Mouse (Mus musculus) thymus, postnatal 4 days (tissue): ENCODE measurements at regions not wholly inside any gene's neighbourhood (a gene's known extent, or its start where the extent isn't known, plus 50 kb on each side); places are given as distances from the start of the nearest gene placed in this dataset.
A peak's percentile ranks its signal among the peaks of the same experiment; 100 is the strongest.

Experiments
- DNase-seq: peaks from one replicate; pipeline ENCODE4 v3.0.0; 2021

DNA sequence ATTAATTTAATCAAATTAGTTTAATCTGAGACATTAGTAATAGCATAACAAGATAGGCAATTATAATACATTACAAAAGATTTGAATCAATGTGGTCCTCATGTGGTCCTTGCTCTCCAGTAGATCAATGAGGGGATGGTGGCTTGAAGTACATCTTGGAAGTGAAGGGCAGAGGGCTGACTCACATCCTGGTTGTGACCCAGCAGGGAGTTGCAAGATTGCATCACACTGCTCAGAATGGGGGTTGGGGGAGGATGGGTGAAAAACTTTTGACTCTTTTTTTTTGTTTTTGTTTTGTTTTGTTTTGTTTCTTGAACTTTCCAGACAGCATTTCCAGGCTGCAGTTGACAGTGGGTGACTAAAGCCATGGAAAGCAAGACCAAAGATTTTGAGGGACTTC, 191.1 kb upstream of the Dio3 start:
- DNase-seq, result no peak

DNA sequence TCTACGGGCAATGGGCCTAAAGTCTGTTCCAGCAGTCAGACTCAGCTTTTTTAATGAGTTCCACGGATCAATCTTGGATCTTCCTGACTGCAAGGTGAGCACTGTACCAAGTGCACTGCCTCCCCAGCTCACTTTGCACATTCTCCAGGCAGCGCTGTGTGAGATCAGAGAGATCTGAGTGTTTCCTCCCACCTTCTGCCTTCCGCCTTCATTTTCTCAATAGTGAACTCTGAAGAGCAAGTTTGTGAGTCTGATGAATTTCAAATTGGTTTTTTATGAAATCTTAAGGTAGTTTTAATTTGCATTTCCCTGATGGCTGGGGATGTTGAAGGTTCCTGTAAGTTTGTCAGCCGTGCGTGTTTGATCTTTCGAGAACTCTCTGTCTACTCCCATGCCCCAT, 176.7 kb upstream of the Dio3 start:
- DNase-seq, result no peak

DNA sequence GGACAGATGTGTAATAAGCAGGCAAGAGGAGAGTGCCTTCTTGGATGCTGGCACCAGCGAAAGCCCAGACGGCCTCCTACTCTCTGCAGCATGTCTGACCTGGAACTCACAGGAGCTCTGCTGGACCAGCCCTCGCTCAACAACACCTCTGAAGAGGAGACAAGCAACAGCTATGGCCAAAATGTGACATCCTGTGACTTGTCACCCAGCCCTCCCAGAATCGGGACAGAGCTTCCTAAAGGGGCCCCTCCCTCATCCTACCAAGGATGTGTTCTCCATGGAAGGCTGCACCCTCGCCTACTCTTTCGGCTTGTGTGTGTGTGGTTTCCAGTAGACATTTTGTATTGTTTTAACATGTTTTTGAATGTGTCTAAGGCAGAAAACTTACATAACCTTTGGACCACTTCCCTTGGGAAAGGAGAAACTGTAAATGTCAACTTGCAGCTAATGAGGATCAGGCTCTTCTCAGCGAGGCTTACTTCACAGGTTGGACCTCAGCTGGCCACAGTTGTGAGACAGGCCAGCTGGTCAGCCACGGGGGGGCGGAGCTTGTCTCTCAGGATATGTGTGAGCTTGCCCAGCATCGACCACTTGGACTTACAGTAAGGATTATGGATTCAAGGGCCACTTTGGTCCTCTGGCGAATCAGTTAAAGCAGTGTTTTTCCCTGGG, 166.7 kb upstream of the Dio3 start:
- no peak for DNase-seq

DNA sequence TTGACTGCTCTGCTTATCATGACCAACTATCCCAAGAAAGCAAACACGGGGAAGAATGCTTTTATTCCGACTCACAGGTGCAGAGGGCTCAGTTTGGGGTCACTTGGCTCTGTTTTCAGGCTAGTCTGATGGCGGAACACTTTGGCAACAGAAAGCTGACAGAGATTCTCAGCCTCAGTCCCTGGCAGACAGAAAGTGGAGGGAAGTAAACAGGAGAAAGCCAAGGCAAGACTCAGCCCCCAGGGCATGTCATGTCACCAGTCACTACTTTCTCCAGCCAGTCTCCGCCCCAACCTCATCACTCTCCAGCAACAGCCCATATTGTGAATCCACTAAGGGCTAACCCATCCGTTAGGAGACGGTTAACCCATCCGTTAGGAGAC, 166.2 kb upstream of the Dio3 start:
- DNase-seq, result no peak

DNA sequence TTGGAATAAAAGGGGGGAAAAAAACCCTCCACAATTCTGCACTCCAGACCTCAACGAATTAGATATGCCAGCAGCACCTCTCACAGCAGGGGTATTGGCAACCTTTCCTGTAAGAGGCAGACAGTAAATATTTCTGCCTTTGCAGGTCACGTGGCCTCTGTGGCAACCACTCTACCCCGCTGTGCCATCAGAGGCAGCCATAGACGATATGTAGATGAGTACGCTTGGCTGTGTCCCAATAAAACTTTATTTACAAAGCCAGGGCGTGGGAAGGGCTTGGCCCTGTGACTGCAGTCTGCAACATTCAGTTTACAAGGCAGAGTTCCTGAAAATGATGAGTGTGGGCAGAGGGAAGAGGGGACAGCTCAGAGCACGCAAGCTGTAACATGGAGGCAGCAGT, 158.7 kb upstream of the Dio3 start:
- no peak for DNase-seq

DNA sequence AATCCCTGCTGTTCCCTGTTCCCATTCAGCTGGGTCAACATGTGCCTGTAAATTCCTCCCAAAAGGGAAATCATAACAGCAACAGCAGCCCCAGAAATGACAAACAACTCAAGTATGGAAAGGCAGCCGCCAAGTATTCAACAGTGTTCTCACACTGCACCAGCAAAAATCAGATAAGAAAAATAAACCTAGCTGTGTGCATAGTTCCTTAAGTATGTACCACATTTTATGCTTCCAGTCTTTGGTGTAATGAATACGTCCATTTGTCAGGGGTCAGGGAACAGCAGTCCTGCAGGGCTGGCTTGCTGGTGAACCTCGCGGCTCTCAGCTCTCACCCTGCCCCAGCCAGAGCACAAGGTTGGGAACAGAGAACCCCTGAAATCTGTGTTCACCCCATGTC, 155.9 kb upstream of the Dio3 start:
- no peak for DNase-seq

DNA sequence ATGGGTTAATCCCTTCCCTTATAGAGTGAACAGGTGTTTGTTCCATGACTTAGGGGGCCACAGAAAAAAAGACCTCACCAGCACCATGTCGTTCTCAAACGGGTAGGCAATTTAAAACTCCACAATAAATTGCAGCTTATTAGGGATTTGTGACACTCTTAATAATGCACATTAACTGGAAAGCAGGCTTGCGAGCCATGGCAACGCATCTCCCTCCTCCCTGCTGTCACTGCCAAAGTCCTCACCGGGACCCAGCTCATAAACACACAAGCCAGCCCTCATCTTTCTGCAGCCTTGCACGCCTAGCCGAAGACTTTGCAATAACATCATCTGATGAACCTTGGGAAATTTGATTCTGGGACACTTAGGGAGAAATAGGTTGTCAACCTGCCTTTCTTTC, 152.3 kb upstream of the Dio3 start:
- no peak for DNase-seq

DNA sequence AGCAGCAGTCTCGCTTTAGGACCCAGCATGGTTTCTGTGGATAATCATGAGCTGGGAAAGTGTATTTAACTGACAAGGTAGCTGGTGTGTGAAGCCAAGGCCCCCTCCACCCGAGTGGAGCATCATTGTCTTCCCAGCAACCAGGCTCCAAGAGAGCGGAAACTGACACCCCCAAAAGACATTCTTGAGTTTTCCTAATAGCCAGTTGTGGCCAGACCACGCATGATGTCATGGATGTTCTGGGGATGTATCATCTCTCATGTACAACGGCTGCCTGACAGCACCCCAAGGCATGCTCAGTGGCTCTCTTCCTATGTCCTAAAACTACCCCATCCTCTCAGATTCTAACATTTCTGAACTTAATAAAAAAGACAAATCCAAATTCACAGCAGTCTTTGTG, 133.5 kb upstream of the Dio3 start:
- no peak for DNase-seq

DNA sequence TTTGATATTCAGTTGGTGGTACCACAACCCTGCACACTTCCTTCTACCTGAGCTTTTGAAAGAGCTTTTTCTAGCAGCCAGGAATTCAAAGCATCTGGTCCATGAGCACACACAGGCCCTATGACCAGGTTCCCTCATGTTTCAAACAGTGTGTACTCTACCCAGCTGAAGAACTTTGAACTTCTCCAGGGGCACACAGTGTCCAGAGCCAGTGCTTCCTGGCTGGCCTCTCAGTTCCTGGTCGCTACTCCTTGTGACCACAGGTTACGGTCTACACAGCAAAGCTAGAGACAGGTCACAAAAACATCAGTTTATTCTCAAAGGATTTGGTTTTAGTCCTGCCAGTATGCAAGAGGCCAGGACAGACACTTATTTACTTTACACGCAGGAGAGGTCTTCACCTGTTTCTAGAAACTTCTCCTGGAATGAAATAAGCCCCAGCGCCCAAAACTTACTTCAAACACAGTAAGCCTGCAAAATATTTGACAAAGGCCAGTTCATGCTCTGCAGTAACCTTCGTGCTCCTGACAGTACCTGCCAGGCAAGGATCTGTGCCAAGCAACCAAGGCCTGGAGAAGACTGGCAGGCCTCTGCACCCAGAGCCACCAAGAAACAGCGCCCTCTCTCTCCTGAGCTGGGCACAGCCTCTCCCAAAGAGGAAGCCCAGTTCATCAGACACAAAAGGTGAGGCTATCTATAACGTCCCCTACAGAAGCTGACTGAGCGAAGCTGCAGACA, 124.5 kb upstream of the Dio3 start:
- peak; percentile 28 for DNase-seq

DNA sequence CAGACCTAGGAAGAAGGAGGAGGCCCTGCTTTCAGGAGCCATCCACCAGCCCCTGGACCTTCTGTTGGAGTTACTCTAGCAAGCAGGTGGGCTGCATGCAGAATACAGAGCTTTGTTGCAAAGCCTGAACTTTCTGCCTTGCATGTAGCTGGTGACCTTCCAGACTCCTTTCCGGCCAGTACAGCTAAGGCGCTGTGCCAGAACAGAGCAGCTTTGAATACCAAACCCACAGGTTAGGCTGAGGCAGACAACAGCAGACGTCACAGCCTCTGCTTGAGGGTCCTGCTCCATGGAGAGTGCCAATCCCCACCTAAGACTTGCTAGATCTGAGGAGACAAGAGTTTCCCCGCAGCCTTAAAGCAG, 123.9 kb upstream of the Dio3 start:
- DNase-seq, result peak; percentile 22

DNA sequence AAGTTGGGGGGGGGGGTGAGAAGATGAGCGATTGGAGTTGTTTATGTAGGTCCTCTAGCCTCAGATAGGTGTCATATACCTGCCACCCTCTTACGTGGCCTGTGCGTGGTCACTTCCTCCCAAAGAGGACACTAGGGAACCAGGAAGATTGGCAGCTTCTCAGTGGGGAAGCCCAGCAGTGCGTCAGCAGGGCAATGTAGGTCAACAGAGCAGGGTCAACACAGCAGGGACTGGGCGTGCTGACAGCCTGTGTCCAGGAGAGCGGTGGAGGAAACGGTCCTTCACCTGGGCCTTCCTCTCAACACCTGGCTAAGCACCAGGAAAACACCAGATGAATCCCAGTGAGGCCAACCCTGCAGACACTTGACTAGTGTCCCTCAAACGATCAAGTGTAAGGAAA, 122.4 kb upstream of the Dio3 start:
- DNase-seq, result no peak

DNA sequence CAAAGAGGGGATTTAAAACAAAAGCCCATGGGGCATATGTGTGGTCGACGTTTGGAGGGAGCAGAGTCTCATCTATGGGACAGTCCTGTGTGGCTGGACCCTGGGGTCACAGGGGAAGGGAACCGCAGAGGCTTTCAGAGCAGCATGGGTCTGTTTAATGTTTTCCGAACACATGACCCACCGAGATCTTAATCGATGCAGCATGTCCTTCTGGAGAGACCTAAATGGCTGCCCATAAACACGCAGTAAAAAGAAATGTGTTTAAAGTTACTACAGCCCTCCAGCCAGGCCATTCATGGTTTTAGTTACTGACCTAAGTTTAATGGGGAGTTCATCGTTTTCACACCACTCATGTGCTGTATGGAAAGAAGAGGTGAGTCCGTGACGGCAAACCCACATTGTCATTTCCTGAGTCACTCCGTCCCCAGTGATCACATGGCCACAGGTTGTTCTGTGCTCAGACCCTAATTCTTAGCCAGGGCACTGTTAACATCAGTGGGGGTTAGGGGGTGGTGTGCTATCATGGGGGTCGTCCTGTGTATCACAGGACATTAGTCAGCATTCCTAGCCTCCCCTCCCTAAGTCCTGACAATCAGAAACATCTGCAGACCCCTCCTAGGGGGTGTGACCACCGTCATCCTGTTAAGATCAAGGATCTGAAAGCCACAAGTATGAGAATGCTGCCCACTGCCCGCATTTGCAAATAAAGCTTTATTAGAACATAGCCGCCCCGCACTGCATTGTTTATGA, 120.7 kb upstream of the Dio3 start:
- no peak for DNase-seq

DNA sequence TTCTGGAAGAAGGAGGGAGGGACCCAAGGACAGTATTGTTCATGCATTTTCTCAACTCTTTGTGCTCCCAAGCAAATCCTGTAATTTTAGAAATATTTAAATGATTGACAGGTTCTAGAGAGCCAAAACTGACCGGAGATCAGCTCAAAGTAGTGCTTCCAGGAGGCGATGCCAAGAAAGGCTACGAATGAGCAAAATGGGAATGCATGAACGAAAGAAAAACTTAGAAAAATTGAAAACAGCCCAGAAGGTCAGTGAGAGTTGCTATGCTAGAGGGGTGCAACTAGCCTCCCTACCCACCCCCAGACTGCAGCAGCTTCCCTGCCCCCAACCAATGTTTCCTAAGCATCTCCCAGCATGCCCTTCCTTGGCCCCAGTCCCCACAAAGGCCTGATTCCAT, 117.6 kb upstream of the Dio3 start:
- no peak for DNase-seq

DNA sequence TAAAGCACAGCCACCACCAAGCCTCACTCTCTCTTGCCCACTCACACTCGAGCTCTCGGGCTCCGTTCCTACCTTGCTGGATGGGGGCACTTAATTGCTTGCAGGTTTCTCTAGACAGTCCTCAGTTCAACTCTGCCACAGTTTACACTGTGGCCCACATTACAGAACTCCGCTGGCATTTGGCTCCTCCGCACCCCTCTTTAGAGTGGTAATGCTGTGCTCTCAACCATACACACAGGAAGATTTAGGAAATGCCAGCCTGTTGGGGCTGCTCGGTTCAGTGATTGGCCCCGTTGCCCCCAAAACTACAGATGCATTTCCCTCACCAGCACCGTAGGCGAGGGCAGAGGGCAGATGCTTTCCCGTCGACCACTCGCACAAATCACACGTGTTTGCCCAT, 113.4 kb upstream of the Dio3 start:
- DNase-seq, result no peak

DNA sequence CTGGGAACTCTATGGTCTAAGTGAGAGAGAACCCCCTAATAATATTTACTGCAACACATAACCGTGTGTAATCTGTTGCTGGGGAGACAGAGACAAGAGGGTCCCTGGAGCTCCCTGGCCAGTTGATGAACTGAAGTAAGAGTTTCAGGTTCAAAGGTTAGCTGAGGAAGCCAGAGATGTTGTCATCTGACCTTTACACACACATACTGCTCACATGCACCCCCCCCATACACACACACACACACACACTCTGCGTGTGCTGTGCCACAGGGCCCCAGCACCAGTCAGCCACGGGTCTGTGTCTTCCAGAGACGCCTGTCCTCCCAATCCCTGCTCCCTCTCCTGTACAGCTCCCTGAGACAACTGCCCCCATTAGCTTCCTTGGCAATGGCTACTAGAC, 110.5 kb upstream of the Dio3 start:
- DNase-seq, result no peak

DNA sequence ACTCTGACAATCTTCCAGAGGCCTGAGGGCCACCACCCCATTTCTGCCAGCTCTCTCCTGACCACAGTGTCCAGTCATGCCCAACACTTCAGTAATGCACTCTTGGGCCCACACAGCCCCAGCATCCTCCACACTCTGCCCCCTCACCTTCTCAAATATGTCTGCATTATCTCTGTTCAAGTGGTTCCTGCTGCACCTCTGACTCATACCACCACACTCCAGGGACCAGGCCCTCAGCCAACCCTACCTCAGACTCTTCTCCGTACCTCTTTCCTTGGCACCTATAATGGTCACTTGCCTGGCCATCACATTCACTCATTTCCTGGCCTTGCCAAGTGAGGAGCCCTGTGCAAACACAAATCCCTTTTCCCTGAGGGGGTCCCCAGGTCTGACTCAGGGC, 109.6 kb upstream of the Dio3 start:
- no peak for DNase-seq

DNA sequence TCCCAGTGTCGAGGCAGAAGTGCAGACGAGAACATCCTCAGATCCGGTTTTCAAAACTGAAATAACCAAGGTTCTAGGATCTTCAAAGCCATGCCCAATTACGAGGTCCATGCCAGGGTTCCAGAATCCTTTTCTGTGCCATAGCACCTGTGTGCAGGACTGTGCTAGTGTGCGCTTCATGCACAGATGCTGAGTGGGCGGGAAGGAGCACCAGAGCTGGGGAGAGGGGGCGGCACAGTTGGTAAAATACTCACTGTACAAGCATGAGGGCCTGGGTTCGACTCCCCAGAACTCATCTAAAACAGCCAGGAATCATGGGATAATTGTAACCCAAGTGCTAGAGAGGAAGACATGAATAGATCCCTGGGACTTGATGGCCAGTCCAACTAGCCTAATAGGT, 108.4 kb upstream of the Dio3 start:
- no peak for DNase-seq

DNA sequence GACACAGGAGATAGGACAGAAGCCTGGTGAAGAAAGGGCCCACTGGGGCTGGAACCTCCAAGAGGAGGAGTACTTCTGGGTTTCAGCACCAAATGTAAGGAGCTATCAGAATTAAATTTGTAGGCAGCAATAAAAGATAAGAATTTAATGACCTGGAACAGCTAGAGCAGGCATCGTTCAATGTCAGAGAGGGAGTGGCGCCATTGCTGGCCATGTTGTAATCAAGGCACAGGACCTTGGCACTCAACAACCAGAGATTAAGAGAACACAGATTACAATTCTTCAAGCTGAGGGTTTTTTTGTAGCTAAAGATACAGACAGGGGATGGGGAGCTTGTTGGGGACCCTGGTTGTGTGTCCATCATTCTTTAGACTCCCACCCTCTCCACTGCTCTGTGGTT, 101.0 kb upstream of the Dio3 start:
- no peak for DNase-seq

DNA sequence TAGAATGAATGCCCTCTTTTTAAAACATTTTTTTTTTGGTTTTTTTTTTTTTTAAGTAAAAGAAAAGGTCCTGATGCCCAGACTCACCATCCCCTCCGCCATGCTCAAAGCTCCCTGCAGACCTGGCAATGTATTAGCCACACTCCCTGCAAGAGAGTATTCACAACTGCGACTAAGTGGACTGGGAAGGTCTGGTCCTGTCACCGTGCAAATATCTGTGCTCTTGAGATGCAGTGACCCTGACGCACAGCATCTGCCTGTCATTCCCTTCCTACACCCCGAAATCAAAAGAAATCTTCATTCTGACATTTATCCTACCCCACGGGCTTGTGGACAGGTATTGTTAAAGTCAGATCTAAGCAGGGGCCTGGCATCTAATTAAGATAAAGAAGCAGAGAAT, 95.4 kb upstream of the Dio3 start:
- DNase-seq, result no peak

DNA sequence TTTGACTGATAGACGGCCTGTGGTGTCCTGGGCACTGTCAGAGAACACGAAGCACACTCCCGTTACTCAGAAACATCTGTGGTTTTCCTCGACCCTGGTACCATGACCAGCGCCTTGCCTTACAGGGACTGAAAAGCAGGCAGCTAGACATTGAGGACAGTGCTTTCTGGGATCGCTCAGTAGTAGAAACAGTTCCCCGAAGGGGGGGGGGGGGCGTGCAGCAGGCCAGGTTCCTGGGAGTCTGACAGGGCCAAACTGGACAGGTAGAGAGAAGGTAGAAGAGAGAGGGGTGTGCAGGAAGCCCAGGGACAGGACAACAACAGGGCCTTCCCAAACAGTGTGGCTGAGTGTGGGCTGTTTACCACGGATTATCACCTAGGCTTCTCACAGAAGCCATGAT, 93.5 kb upstream of the Dio3 start:
- DNase-seq, result no peak

DNA sequence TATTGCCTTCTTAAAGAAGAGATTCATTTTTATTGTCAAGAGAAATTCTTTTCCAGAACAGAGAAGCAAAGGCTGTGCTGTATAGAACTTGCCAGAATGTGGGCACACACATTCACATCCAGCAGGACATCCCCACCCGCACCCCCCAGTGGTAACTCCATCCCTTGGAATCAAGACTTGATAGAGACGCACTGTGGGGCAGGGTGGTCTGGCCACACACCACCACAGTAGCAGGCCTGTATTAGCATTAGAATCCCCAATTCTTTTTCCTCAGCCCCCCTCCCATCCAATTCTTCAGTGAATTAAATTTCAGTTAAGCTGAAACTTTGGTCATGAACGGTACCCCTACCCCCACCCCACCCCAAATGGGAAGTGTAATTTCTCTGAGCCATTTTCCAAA, 92.5 kb upstream of the Dio3 start:
- DNase-seq, result no peak

DNA sequence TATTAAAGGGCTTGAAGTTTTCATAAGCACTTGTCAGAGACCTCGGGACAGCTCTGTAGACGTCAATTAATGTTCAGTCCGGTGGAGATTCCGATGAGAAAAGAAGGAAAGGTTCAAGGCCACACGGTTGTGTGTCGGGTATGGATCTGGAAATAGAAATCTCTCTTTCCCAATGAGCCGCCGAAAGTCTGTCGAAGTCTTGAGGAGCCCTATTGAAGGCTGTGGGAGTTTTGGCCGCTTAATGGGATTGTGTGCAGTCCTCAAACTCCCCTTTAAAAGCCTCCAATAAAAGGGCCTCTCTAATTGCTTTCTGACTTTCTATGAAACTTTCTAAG, 92.0 kb upstream of the Dio3 start:
- no peak for DNase-seq

DNA sequence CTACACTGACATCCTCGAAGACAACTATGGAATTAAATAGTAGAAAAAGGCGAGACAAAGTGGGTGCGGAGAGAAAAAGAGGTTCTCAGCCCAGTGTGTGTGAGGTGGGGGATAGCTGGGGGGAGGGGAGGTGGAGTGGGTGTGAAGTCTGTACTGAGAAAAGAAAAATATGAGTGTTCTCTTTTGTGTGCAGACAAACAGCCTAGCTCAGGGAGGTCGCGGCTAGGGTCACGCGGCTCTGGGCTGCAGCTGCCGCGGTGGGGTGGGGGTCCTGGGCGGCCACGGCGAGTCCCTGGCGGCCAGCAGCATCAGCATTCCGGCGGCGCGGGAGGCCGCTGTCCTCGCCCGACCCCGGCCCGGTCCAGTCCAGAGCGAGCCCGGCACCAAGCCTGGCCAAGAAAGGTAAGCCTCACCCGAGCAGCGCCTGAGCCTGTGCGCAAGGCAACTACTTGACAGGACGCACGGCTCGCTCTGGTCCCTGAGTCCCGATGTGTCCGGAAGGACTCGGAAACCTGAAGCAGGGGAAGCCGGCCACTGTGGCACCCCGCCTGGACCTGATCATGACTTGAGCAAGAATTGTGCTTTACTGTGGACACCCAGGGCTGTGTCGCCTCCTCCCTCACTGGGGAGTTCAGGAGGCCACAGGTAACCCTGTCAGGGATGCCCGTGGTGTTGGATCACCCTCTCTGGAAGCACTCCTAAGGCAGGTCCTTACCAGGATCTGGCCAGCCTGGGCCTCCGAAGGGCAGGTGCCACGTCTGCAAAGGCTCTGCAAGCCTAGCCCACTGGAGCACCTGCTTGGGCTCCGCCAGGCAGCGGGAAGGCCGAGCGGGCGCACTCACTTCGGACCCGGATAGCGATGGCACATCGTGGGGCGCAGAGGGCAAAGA, 91.4 kb upstream of the Dio3 start:
- no peak for DNase-seq
